Mouse (Mus musculus) erythroblast, embryonic 14.5 days (primary cell): ENCODE data around the gene Ogfr.

Experiments
- GATA1 ChIP-seq: IDR thresholded peaks from 2 replicates; pipeline ENCODE4 v1.6.1; 2012; ENCODE audit warnings: low read length, inconsistent platforms, mixed read lengths
- TAL1 ChIP-seq: IDR thresholded peaks from 3 replicates; pipeline ENCODE4 v1.6.1; 2012; ENCODE audit warnings: low read length, inconsistent platforms, mixed read lengths

DNA sequence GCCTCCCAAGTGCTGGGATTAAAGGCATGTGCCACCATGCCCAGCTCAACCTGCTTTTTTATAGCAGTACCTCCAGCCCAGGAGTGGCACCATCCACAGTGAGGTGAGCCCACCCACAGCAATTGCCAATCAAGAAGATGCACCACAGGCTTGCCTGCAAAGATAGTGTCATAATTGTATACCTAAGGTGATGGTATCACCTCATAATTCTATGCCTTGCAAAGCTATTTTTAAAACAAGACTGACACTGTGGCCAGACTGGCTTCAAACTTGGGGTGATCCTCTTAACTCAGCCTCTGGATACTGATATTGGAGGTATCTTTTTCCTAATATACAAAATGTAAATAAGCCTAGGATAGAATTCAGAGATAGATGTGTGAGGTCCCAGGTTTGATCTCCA is 54.6 kb downstream of the Ogfr start:
- TF ChIP-seq GATA1: no peak
- no peak for TF ChIP-seq TAL1
